Mouse (Mus musculus): Measurements from ENCODE around the gene Kif1a.

GRCm38 (mm10) chr1:93079602-93080001, 22.1 kb downstream of the Kif1a start:
- TF ChIP-seq CHD2 (IDR thresholded peaks at IDR 0.05; ENCODE audit: low read depth, low read length) = no peak
- no peak for TF ChIP-seq ZNF384 (IDR thresholded peaks at IDR 0.05; ENCODE audit: low read depth, low read length)
- TF ChIP-seq MAFK (IDR thresholded peaks at IDR 0.05; ENCODE audit: insufficient read depth, low read depth, low read length) = no peak
- no peak for TF ChIP-seq HCFC1 (IDR thresholded peaks at IDR 0.05; ENCODE audit: borderline replicate concordance, insufficient read depth, low read length)

Measured in ES-E14 (cell line).